Mouse (Mus musculus) bone marrow, adult 2 months (tissue): ENCODE measurements around the gene Slc2a4. TPM values are rescaled to one million over a fixed set of nuclear protein-coding genes. Genes with fewer than 3 reads are reported as not detected.

Source experiments
- H3K27ac ChIP-seq: fragments of 200-500 bp; 2 replicates; pipeline ENCODE4 v1.5.1; 2012; ENCODE audit warnings: low read depth, mild to moderate bottlenecking, control low read depth, inconsistent platforms, low read length; ENCODE audit not compliant: control insufficient read depth, poor library complexity, insufficient read depth
- H3K4me1 ChIP-seq: fragments of 200-500 bp; 2 replicates; pipeline ENCODE4 v1.6.1; 2011; ENCODE audit warnings: low read length; ENCODE audit not compliant: control insufficient read depth, insufficient read depth
- H3K4me3 ChIP-seq: fragments of 200-500 bp; replicated peaks from 2 replicates; pipeline ENCODE3; 2011; ENCODE audit warnings: mild to moderate bottlenecking, low read depth, low read length, control low read depth; ENCODE audit not compliant: control insufficient read depth
- CTCF ChIP-seq: fragments of 200-500 bp; IDR thresholded peaks from 2 replicates; pipeline ENCODE4 v1.5.1; 2011; ENCODE audit warnings: low read length, control low read depth; ENCODE audit not compliant: control insufficient read depth, insufficient read depth
- POLR2A ChIP-seq: fragments of 200-500 bp; IDR thresholded peaks from 2 replicates; pipeline ENCODE4 v1.6.1; 2011; ENCODE audit warnings: low read depth, mild to moderate bottlenecking, control low read depth, low read length, borderline replicate concordance; ENCODE audit not compliant: control insufficient read depth
- WGBS: fragments of 180-500 bp; shearing (Covaris S2); methylation state at CpG from one replicate; pipeline ENCODE4 v1.1.7; 2018; 5-methylcytosine and 5-hydroxymethylcytosine counted together
- polyA plus RNA-seq: library from polyadenylated mRNA; stranded (reverse); fragments of >200 nt; gene quantifications from 2 replicates; pipeline ENCODE4 v1.2.4, GENCODE M21; 2011; ENCODE audit warnings: low replicate concordance; ENCODE audit not compliant: missing spikeins, insufficient read depth, insufficient read length

Gene Slc2a4
- polyA plus RNA-seq, 1 experiment, result 32.2 TPM

- WGBS, result under 1% methylated on average over 38 of the region's 38 CpGs
- Histone ChIP-seq H3K27ac (peak within 1 kb of the TSS; percentile 73), H3K4me3 (peak within 1 kb of the TSS; percentile 88), H3K4me1 (peaks cover 1% of the 10 kb centered on the region; the same call in 1 of the 2 replicates)
- no peak for TF ChIP-seq CTCF
- TF ChIP-seq POLR2A, result peak; percentile 59
These were observed 47.2 kb downstream of the Slc2a4 start, which contains the start of the genes 2810408A11Rik and Neurl4 for GRCm38 (mm10) chr11:69900471-69901405. TSS of gene 2810408A11Rik (minus strand) at chr11:69900987. TSS of gene Neurl4 (plus strand) at chr11:69901072.

- peaks cover 2% of the 10 kb centered on the region; the same call in 1 of the 2 replicates for H3K4me1 ChIP-seq
- WGBS, result 36% methylated on average over 4 of the region's 4 CpGs
These were observed 48.1 kb downstream of the Slc2a4 start for GRCm38 (mm10) chr11:69899870-69900269.

GRCm38 (mm10) chr11:69895291-69895690 lies 52.7 kb downstream of the Slc2a4 start, which contains the start of gene Acap1:
TSS of gene Acap1 (minus strand) at chr11:69895539.
- TF ChIP-seq POLR2A, result peak; percentile 14; the same call in 1 of the 2 replicates
- no peak for TF ChIP-seq CTCF
- H3K4me1 ChIP-seq, result peaks cover 4% of the 10 kb centered on the region; the same call in 1 of the 2 replicates
- peak within 1 kb of the TSS; percentile 64 for H3K4me3 ChIP-seq
- WGBS, result 9% methylated on average over 4 of the region's 4 CpGs
- H3K27ac ChIP-seq, result peak within 1 kb of the TSS; percentile 90

More at GRCm38 (mm10) chr11:69899870-69900269, 48.1 kb downstream of the Slc2a4 start:
- Histone ChIP-seq H3K27ac (no peak overlapping the region), H3K4me3 (no peak overlapping the region)
- TF ChIP-seq CTCF (no peak), POLR2A (no peak)

- Histone ChIP-seq H3K27ac (peak overlapping the region; percentile 90), H3K4me1 (peaks cover 4% of the 10 kb centered on the region; the same call in 1 of the 2 replicates), H3K4me3 (peak overlapping the region; percentile 64)
- TF ChIP-seq POLR2A, result peak; percentile 28; the same call in 1 of the 2 replicates
- peak; percentile 11; the same call in 1 of the 2 replicates for TF ChIP-seq CTCF
- under 1% methylated on average over 5 of the region's 5 CpGs for WGBS
These were observed 53.3 kb downstream of the Slc2a4 start for GRCm38 (mm10) chr11:69894671-69895070.

Other genes with a start within 250 kb of the Slc2a4 start
- gene Polr2a, start 189.6 kb downstream of the Slc2a4 start, polyA plus RNA-seq, result 28.8 and 49.2 TPM in 2 replicates
- gene Slc35g3, start 186.2 kb downstream of the Slc2a4 start, polyA plus RNA-seq, result not detected in 2 replicates
- 8.4 and 13.8 TPM in 2 replicates for gene Zbtb4, start 182.3 kb downstream of the Slc2a4 start, polyA plus RNA-seq
- gene Chrnb1, start 152.2 kb downstream of the Slc2a4 start, polyA plus RNA-seq, result 1.8 and 3.5 TPM in 2 replicates
- 0.32 and 1.00 TPM in 2 replicates for gene Fgf11, start 146.3 kb downstream of the Slc2a4 start, polyA plus RNA-seq
- not detected in 2 replicates for gene Tmem102, start 142.6 kb downstream of the Slc2a4 start, polyA plus RNA-seq
- not detected in 2 replicates for gene Gm39566, start 132.9 kb downstream of the Slc2a4 start, polyA plus RNA-seq
- gene Spem2, start 129.7 kb downstream of the Slc2a4 start, polyA plus RNA-seq, result not detected in 2 replicates
- not detected in 2 replicates for gene Spem1, start 126.0 kb downstream of the Slc2a4 start, polyA plus RNA-seq
- gene Nlgn2, start 110.4 kb downstream of the Slc2a4 start, polyA plus RNA-seq, result 5.3 and 6.0 TPM in 2 replicates
- 180 and 202 TPM in 2 replicates for gene Tmem256, start 109.7 kb downstream of the Slc2a4 start, polyA plus RNA-seq
- gene Plscr3, start 101.8 kb downstream of the Slc2a4 start, polyA plus RNA-seq, result 38.3 and 50.9 TPM in 2 replicates
- 2.9 and 5.4 TPM in 2 replicates for gene Tnk1, start 89.5 kb downstream of the Slc2a4 start, polyA plus RNA-seq
- not detected in 2 replicates for gene Tmem95, start 70.2 kb downstream of the Slc2a4 start, polyA plus RNA-seq
- gene Kctd11, start 66.8 kb downstream of the Slc2a4 start, polyA plus RNA-seq, result 1.8 and 3.6 TPM in 2 replicates
- 63.5 and 179 TPM in 2 replicates for gene Acap1, start 52.6 kb downstream of the Slc2a4 start, polyA plus RNA-seq
- gene 2810408A11Rik, start 47.2 kb downstream of the Slc2a4 start, polyA plus RNA-seq, result 2.7 and 5.6 TPM in 2 replicates
- gene Neurl4, start 47.1 kb downstream of the Slc2a4 start, polyA plus RNA-seq, result 25.7 and 38.2 TPM in 2 replicates
- 120 and 203 TPM in 2 replicates for gene Gps2, start 34.3 kb downstream of the Slc2a4 start, polyA plus RNA-seq
- gene Eif5a, start 26.2 kb downstream of the Slc2a4 start, polyA plus RNA-seq, result 378 and 387 TPM in 2 replicates
- gene Ybx2, start 12.4 kb downstream of the Slc2a4 start, polyA plus RNA-seq, result 1.2 and 1.5 TPM in 2 replicates
- gene Cldn7, start 16.6 kb upstream of the Slc2a4 start, polyA plus RNA-seq, result not detected in 2 replicates
- 42.5 and 60.6 TPM in 2 replicates for gene Ctdnep1, start 33.0 kb upstream of the Slc2a4 start, polyA plus RNA-seq
- gene Elp5, start 34.3 kb upstream of the Slc2a4 start, polyA plus RNA-seq, result 27.2 and 50.6 TPM in 2 replicates
- gene Gabarap, start 43.0 kb upstream of the Slc2a4 start, polyA plus RNA-seq, result 204 and 443 TPM in 2 replicates
- gene Phf23, start 47.6 kb upstream of the Slc2a4 start, polyA plus RNA-seq, result 26.8 and 72.4 TPM in 2 replicates
- gene Dvl2, start 52.4 kb upstream of the Slc2a4 start, polyA plus RNA-seq, result 4.4 and 12.8 TPM in 2 replicates
- 26.3 and 28.9 TPM in 2 replicates for gene Acadvl, start 67.2 kb upstream of the Slc2a4 start, polyA plus RNA-seq
- gene Dlg4, start 68.8 kb upstream of the Slc2a4 start, polyA plus RNA-seq, result 5.4 and 19.4 TPM in 2 replicates
- gene Asgr1, start 105.9 kb upstream of the Slc2a4 start, polyA plus RNA-seq, result 1.4 and 3.5 TPM in 2 replicates
- 1.2 and 5.1 TPM in 2 replicates for gene Asgr2, start 144.5 kb upstream of the Slc2a4 start, polyA plus RNA-seq
- gene Mgl2, start 182.1 kb upstream of the Slc2a4 start, polyA plus RNA-seq, result 2.3 and 3.8 TPM in 2 replicates
- gene Clec10a, start 208.0 kb upstream of the Slc2a4 start, polyA plus RNA-seq, result 6.4 and 15.1 TPM in 2 replicates